Mouse (Mus musculus) midbrain, embryonic 15.5 days (tissue): ENCODE results near the gene Slc25a35. TPM values are rescaled to one million over a fixed set of nuclear protein-coding genes. Genes with fewer than 3 reads are reported as not detected.
A peak's percentile ranks its signal among the peaks of the same experiment; 100 is the strongest.
"Not testable (repeated sequence)": the region's sequence is repeated elsewhere in the genome, so short reads cannot be mapped to it uniquely, and the experiment has no call there.

Source experiments
- ATAC-seq: fragments of 200-750 bp; cut with Nextera tagmentation; replicated peaks from 2 replicates; pipeline ENCODE4 v1.8.0; 2017; ENCODE audit warnings: moderate TSS enrichment
- H3K27ac ChIP-seq: fragments of 300-500 bp; sonication (generic); 2 replicates; pipeline ENCODE4 v1.5.1; 2015; ENCODE audit warnings: mild to moderate bottlenecking, inconsistent platforms
- H3K27me3 ChIP-seq: fragments of 300-500 bp; sonication (generic); replicated peaks from 2 replicates; pipeline ENCODE4 v1.6.1; 2015; ENCODE audit warnings: inconsistent platforms
- H3K36me3 ChIP-seq: fragments of 300-500 bp; sonication (generic); replicated peaks from 2 replicates; pipeline ENCODE4 v1.6.1; 2015; ENCODE audit warnings: inconsistent platforms
- H3K4me1 ChIP-seq: fragments of 300-500 bp; sonication (generic); 2 replicates; pipeline ENCODE4 v1.6.1; 2015; ENCODE audit warnings: inconsistent platforms
- H3K4me2 ChIP-seq: fragments of 300-500 bp; sonication (generic); 2 replicates; pipeline ENCODE4 v1.6.1; 2015; ENCODE audit warnings: inconsistent platforms, mild to moderate bottlenecking, moderate library complexity
- H3K4me3 ChIP-seq: fragments of 300-500 bp; sonication (generic); 2 replicates; pipeline ENCODE4 v1.5.1; 2015; ENCODE audit warnings: mild to moderate bottlenecking, inconsistent platforms
- H3K9ac ChIP-seq: fragments of 300-500 bp; sonication (generic); 2 replicates; pipeline ENCODE4 v1.6.1; 2015; ENCODE audit warnings: mild to moderate bottlenecking, inconsistent platforms
- H3K9me3 ChIP-seq: fragments of 300-500 bp; sonication (generic); 2 replicates; pipeline ENCODE4 v1.6.1; 2016; ENCODE audit warnings: inconsistent platforms
- WGBS: fragments of 180-500 bp; shearing (Covaris S2); methylation state at CpG from one replicate; pipeline ENCODE4 v1.1.7; 2015; ENCODE audit warnings: mixed read lengths; 5-methylcytosine and 5-hydroxymethylcytosine counted together
- polyA plus RNA-seq: library from polyadenylated mRNA; unstranded; fragments of >200 nt; fragmentation: Nextera tagmentation; extraction: Ambion mirVana; gene quantifications from 2 replicates; pipeline ENCODE4 v1.2.1, GENCODE M21; 2015

Slc25a35 gene
- polyA plus RNA-seq, 1 experiment from 2014 or later, result 1.3 TPM

DNA sequence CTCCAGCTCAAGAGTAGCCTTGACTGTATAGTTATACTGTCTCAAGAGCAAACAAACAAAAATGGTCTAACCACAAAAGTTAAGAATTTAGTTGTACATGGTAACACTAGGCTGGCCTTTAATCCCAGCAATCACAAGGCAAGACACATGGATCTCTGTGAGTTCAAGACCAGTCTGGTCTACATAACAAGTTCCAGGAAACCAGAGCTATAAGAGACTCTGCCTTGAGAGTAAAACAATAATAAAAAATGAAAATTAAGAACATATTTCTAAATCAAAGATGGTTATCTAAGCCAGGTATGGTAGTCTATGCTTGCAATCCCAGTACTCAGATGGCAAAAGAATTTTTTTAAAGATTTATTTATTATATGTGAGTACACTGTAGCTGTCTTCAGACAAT lies 2.9 kb upstream of the Slc25a35 start:
- H3K27me3 ChIP-seq, result no peaks in the 10 kb centered on the region
- H3K27ac ChIP-seq, result no peak overlapping the region
- ATAC-seq, result no peak
- no peaks in the 10 kb centered on the region for H3K9me3 ChIP-seq
- H3K4me3 ChIP-seq, result no peak overlapping the region
- H3K4me1 ChIP-seq, result peaks cover 11% of the 10 kb centered on the region
- no peaks in the 10 kb centered on the region for H3K36me3 ChIP-seq
- H3K4me2 ChIP-seq, result no peak overlapping the region
- H3K9ac ChIP-seq, result no peak overlapping the region

GRCm38 (mm10) chr11:68965845-68966244 lies 2.1 kb upstream of the Slc25a35 start:
- H3K4me3 ChIP-seq, result no peak overlapping the region
- no peak overlapping the region for H3K9ac ChIP-seq
- H3K36me3 ChIP-seq, result no peaks in the 10 kb centered on the region
- H3K27me3 ChIP-seq, result no peaks in the 10 kb centered on the region
- no peak for ATAC-seq
- no peak overlapping the region for H3K27ac ChIP-seq
- H3K4me1 ChIP-seq, result peaks cover 11% of the 10 kb centered on the region
- H3K4me2 ChIP-seq, result no peak overlapping the region
- 26% methylated on average over 3 of the region's 3 CpGs for WGBS
- H3K9me3 ChIP-seq, result no peaks in the 10 kb centered on the region

- no peaks in the 10 kb centered on the region for H3K9me3 ChIP-seq
- H3K9ac ChIP-seq, result no peak overlapping the region
- no peak overlapping the region; the same call in 1 of the 2 replicates for H3K4me2 ChIP-seq
- H3K4me1 ChIP-seq, result peaks cover 11% of the 10 kb centered on the region
- WGBS, result 60% methylated on average over 1 of the region's 1 CpGs
- H3K4me3 ChIP-seq, result no peak overlapping the region
- H3K27ac ChIP-seq, result no peak overlapping the region
- H3K27me3 ChIP-seq, result no peaks in the 10 kb centered on the region
- H3K36me3 ChIP-seq, result no peaks in the 10 kb centered on the region
- ATAC-seq, result no peak
Measured at GRCm38 (mm10) chr11:68966554-68966953, 1.4 kb upstream of the Slc25a35 start.

GRCm38 (mm10) chr11:68968752-68969151 lies 821 bp downstream of the Slc25a35 start:
- Histone ChIP-seq H3K4me3 (no peak overlapping the region), H3K9ac (0 out of 2 replicates have a peak overlapping the region, but pooled peaks have one; percentile 60), H3K4me1 (peaks cover 18% of the 10 kb centered on the region)

GRCm38 (mm10) chr11:68970232-68970631 lies 2.3 kb downstream of the Slc25a35 start:
- no peak for ATAC-seq
- 71% methylated on average over 4 of the region's 4 CpGs for WGBS
- no peak overlapping the region for H3K4me3 ChIP-seq
- H3K4me1 ChIP-seq, result peaks cover 22% of the 10 kb centered on the region
- no peak overlapping the region for H3K4me2 ChIP-seq
- no peaks in the 10 kb centered on the region for H3K36me3 ChIP-seq
- H3K9ac ChIP-seq, result no peak overlapping the region
- H3K27ac ChIP-seq, result no peak overlapping the region
- H3K9me3 ChIP-seq, result no peaks in the 10 kb centered on the region
- no peaks in the 10 kb centered on the region; the same call in 1 of the 2 replicates for H3K27me3 ChIP-seq

More at GRCm38 (mm10) chr11:68968752-68969151, 821 bp downstream of the Slc25a35 start:
- ATAC-seq, result no peak
- Histone ChIP-seq H3K4me2 (peak overlapping the region; percentile 81; the same call in 1 of the 2 replicates), H3K27ac (no peak overlapping the region), H3K27me3 (no peaks in the 10 kb centered on the region; the same call in 1 of the 2 replicates), H3K9me3 (no peaks in the 10 kb centered on the region), H3K36me3 (no peaks in the 10 kb centered on the region)
- WGBS, result 82% methylated on average over 11 of the region's 11 CpGs

DNA sequence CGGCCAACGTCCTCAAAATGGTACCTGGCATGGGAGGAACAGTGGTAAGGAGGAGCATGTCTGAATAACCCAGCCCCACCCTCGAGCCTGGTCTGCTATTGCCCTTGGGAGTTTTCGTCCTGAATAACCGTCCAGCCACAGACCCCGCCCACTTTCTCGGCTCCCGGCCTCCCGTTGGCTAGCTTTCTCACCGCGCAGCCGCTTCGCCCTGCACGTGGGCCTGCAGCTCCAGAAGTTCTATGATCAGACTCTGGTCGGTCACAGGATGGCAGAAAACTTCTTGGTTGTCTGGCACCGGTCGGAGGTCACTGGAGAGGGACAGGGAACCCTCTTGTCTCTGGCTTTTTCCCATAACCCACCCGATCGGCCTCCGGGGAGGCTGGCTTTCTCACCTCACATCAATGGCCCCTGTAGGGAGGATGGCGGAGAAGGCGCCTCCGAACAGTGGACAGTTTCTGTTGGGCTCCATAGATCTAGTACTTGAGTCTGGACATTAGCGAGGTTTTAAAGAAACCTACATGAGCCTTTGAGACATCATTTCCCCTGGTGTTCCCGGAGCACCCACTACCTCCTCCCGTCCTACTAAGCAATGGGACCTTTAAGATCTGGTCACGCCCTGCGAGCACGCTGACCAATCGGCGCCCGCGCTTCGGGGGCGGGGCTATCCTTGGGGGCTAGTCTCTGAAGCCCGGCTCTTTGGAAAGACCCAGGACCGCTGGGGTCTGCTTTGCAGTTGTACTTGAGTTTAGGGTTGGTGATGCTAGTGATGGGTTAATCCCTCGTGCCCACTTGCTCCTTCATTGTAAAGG lies 5.5 kb downstream of the Slc25a35 start:
- peak; percentile 86 for ATAC-seq
- H3K36me3 ChIP-seq, H3K27ac ChIP-seq, H3K27me3 ChIP-seq, H3K9me3 ChIP-seq: not testable (repeated sequence)
- WGBS, result under 1% methylated on average over 38 of the region's 38 CpGs
- H3K4me1 ChIP-seq, result peaks cover 13% of the 10 kb centered on the region
- peak overlapping the region; percentile 79 for H3K4me2 ChIP-seq
- H3K9ac ChIP-seq, result peak overlapping the region; percentile 12; the same call in 1 of the 2 replicates
- peak overlapping the region; percentile 44 for H3K4me3 ChIP-seq

DNA sequence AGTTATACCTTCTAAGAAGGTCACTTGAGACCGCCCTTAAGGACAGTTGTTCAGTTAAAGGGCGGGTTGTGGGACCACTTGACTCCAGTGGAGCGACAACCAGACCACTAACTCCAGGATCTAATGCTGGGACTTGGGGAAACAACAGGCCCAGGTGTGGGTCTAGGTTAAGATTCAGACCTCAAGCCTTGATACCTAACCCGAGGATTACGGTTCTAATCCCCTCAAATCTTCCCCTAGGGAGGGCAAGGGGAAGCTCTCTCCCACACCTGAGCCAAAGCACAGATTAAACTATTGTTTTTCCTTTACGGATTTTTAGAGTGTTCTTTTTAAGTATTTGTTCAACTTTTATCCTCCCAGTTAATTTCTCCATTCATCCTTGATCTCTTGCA lies 6.1 kb downstream of the Slc25a35 start:
- no peak overlapping the region for H3K27ac ChIP-seq
- peaks cover 11% of the 10 kb centered on the region for H3K4me1 ChIP-seq
- 24% methylated on average over 6 of the region's 6 CpGs for WGBS
- no peaks in the 10 kb centered on the region for H3K9me3 ChIP-seq
- peak overlapping the region; percentile 44 for H3K4me3 ChIP-seq
- ATAC-seq, result no peak
- H3K36me3 ChIP-seq, result no peaks in the 10 kb centered on the region
- no peaks in the 10 kb centered on the region; the same call in 1 of the 2 replicates for H3K27me3 ChIP-seq
- peak overlapping the region; percentile 79 for H3K4me2 ChIP-seq
- no peak overlapping the region for H3K9ac ChIP-seq

DNA sequence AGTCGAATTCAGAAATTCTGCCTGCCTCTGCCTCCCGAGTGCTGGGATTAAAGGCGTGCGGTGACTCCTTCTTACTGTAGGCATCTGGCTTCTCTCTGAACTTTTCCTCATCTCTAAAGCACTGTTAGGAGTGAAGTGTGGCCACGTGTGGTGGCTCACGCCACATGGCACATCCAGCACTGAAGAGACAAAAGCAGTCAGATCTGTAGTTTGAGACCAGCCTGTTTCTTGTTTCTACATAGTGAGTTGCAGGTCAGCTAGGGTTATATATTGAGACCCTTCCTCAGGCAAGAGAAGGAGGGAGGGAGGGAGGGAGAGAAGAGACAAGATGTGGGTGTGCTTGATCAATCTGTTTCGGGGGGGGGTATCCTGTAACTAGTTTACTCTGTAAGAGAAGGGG lies 7.2 kb downstream of the Slc25a35 start, which contains the start of gene Rangrf:
Gene Rangrf, minus strand, starts transcription at position 101 of the 400 bp plus-strand sequence.
- 79% methylated on average over 7 of the region's 7 CpGs for WGBS
- peak within 1 kb of the TSS; percentile 44; the same call in 1 of the 2 replicates for H3K4me3 ChIP-seq

GRCm38 (mm10) chr11:68975601-68976000 lies 7.7 kb downstream of the Slc25a35 start:
- Histone ChIP-seq H3K4me1 (peaks cover 11% of the 10 kb centered on the region), H3K4me3 (no peak overlapping the region), H3K9ac (no peak overlapping the region), H3K27ac (no peak overlapping the region), H3K9me3 (no peaks in the 10 kb centered on the region), H3K4me2 (no peak overlapping the region), H3K27me3 (no peaks in the 10 kb centered on the region; the same call in 1 of the 2 replicates), H3K36me3 (no peaks in the 10 kb centered on the region)
- WGBS, result 100% methylated on average over 1 of the region's 1 CpGs
- no peak for ATAC-seq

More for the DNA sequence above, 7.2 kb downstream of the Slc25a35 start, which contains the start of gene Rangrf:
- no peaks in the 10 kb centered on the region for H3K36me3 ChIP-seq
- H3K27ac ChIP-seq, result no peak within 1 kb of the TSS
- H3K4me2 ChIP-seq, result peak within 1 kb of the TSS; percentile 79
- no peaks in the 10 kb centered on the region for H3K9me3 ChIP-seq
- no peak for ATAC-seq
- H3K27me3 ChIP-seq, result no peaks in the 10 kb centered on the region; the same call in 1 of the 2 replicates
- H3K4me1 ChIP-seq, result peaks cover 11% of the 10 kb centered on the region
- H3K9ac ChIP-seq, result no peak within 1 kb of the TSS

GRCm38 (mm10) chr11:68979320-68979733 lies 11.4 kb downstream of the Slc25a35 start:
- Histone ChIP-seq H3K4me1 (no peaks in the 10 kb centered on the region), H3K36me3 (no peaks in the 10 kb centered on the region), H3K9me3 (no peaks in the 10 kb centered on the region), H3K9ac (no peak overlapping the region), H3K4me3 (no peak overlapping the region), H3K27ac (no peak overlapping the region), H3K4me2 (no peak overlapping the region), H3K27me3 (no peaks in the 10 kb centered on the region)
- no peak for ATAC-seq
- WGBS, result 72% methylated on average over 5 of the region's 5 CpGs

- 82% methylated on average over 3 of the region's 3 CpGs for WGBS
- H3K4me3 ChIP-seq, result no peak overlapping the region
Measured at GRCm38 (mm10) chr11:68980919-68981318, 13.0 kb downstream of the Slc25a35 start.

DNA sequence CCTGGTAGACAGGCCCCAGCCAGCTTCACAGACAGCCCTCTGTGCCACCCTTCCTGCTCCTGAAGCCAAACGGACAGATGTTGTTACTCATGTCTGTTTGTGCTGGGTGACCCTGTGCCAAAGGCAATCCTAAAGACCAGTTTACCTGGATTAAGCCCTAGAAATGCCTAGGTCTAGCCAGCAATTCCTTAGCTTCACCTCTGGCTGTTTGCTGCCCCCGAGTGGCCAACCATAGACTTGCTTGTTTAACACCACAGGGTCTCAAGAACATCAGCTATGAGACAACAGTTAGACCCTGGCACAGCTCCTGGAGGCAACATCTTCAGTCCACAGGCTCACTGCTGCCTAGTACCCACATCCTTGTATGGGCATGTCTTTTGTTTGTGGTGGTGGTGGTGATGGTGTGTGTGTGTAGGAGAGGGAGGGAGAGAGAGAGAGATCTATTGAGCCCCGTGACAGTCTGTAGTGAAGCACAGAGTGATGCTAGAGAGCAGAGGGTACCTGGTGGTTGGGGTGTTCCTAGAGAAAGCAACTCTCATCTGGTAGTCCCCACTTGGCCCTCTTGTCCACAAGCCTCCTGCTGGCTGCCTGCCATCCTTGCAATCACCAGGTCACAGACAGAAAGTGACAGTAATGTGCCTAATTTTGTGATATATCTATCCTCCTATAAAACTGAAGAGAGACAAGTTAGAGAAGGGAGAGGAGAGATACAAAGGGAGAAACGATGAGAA lies 14.9 kb downstream of the Slc25a35 start:
- 35% methylated on average over 4 of the region's 4 CpGs for WGBS
- Histone ChIP-seq H3K9me3 (no peaks in the 10 kb centered on the region), H3K27me3 (no peaks in the 10 kb centered on the region), H3K4me1 (no peaks in the 10 kb centered on the region), H3K4me3 (no peak overlapping the region), H3K27ac (no peak overlapping the region), H3K9ac (no peak overlapping the region), H3K36me3 (peaks cover 7% of the 10 kb centered on the region), H3K4me2 (no peak overlapping the region)
- peak; percentile 30; the same call in 1 of the 2 replicates for ATAC-seq

More at GRCm38 (mm10) chr11:68980919-68981318, 13.0 kb downstream of the Slc25a35 start:
- no peaks in the 10 kb centered on the region for H3K27me3 ChIP-seq
- no peak overlapping the region for H3K9ac ChIP-seq
- H3K4me1 ChIP-seq, result no peaks in the 10 kb centered on the region
- no peak overlapping the region for H3K27ac ChIP-seq
- H3K4me2 ChIP-seq, result no peak overlapping the region
- H3K36me3 ChIP-seq, result no peaks in the 10 kb centered on the region
- no peaks in the 10 kb centered on the region for H3K9me3 ChIP-seq
- ATAC-seq, result no peak
